Mouse (Mus musculus): ENCODE data around the gene Hivep2. TPM values are rescaled to one million over a fixed set of nuclear protein-coding genes. Genes with fewer than 3 reads are reported as not detected.

The Hivep2 gene
- total RNA-seq, 2 experiments from 2014 or later = 203 to 210 TPM

DNA sequence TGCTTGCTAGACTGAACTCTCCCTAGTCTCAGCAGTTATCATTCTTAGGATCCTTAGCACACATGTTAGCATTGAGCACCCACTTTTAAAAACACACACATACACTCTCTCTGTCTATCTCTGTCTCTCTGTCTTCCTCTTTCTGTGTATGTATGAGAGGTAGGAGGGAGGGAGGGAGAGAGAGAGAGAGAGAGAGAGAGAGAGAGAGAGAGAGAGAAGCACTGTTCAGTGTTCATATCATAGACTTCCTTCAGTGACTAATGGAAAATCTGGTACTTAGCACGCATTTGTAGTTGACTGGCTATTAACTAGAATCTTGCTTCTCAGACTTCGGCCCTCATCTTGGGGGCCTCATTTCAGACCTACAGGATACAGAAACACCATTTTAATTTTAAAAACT is 93.7 kb downstream of the Hivep2 start:
- Histone ChIP-seq H3K4me3 (no peak overlapping the region), H3K27ac (peak overlapping the region; percentile 82)
- DNase-seq (ENCODE audit: low spot score in 2 of 2) = no peak
- no peak for TF ChIP-seq CTCF (conservative IDR thresholded peaks at IDR 0.05)

DNA sequence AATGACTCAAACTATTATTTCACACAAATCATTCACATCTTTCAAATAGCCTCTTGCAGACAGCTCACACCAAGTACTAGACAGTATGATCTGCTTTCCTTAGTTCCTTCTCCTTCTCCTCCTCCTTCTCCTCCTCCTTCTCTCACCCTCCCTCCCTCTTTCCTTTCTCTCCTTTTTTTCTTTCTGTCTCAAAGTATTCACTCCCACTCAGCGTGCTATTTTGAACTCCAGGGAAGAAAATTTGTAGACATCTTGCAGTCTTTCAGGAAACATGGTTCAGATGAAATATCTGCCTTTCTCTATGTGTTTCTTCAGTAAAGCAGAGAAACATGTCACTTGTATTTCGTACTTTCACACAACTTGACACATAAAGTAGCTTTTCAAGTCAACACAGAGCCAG is 94.4 kb downstream of the Hivep2 start:
- DNase-seq (ENCODE audit: low spot score in 2 of 2) = no peak
- H3K27ac ChIP-seq = peak overlapping the region; percentile 30; the same call in 1 of the 2 replicates
- TF ChIP-seq CTCF (conservative IDR thresholded peaks at IDR 0.05) = no peak
- H3K4me3 ChIP-seq = no peak overlapping the region

DNA sequence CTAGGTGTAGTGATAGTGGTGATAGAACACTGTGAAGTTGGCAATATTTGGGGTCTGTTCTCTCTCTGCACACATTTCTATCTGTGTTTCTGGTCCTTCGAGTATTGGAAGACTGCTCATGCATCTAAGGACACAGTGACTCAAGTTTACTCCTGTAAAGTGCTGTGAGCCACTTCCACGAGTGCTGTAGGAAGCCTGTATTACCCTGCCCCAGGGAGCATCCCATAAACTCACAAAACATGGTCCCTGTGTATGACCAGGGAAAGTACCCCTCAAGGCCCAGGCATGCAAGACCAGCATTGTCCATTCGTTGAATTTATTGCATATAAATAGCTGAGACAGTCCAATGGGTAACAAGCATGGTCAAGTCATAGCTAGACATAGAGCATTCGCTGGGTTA is 97.4 kb downstream of the Hivep2 start:
- no peak overlapping the region for H3K27ac ChIP-seq
- no peak for DNase-seq (ENCODE audit: low spot score in 2 of 2)
- no peak overlapping the region for H3K4me3 ChIP-seq
- TF ChIP-seq CTCF (conservative IDR thresholded peaks at IDR 0.05) = no peak

DNA sequence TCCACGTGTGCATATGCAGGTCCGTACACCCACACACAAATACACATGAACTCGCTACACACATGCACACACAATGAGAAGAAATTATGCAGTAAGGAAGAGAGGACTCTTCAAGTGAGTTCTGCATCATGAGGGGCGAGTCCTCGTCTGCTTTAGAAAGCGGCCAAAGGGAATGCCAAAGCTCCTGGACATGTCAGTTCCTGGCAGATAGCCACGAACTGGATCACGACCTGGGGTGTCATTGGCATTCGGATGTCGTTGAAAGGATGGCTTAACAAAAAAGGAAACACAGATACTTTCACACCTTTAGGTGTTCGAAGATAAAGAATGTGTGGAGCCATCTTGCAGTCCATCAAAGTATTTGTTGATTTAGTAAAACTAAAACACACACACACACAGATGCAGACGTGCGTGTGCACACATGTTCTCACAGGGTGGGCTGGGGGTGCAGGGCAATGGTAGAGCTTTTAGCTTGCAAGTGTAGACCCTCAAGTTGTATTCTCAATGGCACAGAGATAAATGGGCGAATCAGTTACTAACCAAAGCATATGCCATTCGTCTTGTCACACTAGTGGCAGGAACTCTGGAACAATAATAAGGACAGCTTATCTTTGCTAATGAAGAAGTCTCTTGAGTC is 99.0 kb downstream of the Hivep2 start:
- H3K27ac ChIP-seq = peak overlapping the region; percentile 74; the same call in 1 of the 2 replicates
- no peak overlapping the region for H3K4me3 ChIP-seq
- DNase-seq (ENCODE audit: low spot score in 2 of 2) = no peak
- TF ChIP-seq CTCF (conservative IDR thresholded peaks at IDR 0.05) = no peak

DNA sequence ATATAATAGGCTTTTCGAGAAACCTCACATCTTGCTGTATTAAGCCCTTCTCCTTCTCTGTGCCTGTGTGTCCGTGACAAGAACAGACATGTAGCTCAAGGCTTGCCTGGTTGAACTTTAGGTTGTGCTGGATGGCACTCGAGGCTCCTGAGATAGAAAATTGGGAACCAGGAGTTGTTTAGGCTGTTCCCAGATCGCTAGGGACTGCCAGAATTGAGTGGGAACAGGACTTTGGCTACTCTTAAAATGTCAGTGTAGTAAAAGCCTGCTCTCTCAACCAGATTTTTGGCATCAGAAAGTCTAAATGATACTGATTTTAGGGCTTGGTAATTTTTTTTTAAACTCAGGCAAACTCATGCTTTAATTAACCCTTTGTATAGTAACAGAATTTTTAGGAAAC is 101.9 kb downstream of the Hivep2 start:
- TF ChIP-seq CTCF (conservative IDR thresholded peaks at IDR 0.05) = no peak
- H3K27ac ChIP-seq = peak overlapping the region; percentile 76
- DNase-seq (ENCODE audit: low spot score in 2 of 2) = no peak
- no peak overlapping the region for H3K4me3 ChIP-seq

DNA sequence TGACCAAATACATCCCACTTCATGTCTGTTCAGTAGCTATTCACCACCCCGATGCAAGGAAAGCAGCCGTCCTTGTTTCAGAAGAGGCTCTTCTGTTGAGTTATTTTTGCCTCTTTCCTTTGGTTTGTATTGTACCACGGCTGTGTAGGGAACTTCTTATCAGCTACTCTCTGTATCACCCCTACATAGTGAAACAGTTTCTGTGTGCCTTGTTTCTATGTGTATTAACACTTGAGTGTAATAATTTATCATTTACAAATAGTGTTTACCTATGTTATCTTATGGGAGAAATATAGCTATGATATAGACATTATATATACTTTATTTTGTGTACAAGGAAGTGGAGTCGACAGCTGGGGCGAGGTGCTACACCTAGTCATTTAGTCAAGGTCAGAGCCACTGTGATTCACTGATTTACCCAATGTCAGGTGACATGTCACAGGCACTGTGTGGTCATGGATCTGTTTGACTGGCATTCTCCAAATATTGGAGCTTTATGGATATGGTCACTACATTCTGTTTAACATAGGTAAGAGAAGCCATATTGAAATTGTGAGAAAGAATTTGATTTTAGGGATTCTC is 104.7 kb downstream of the Hivep2 start:
- Histone ChIP-seq H3K27ac (peak overlapping the region; percentile 76), H3K4me3 (no peak overlapping the region)
- TF ChIP-seq CTCF (conservative IDR thresholded peaks at IDR 0.05) = no peak
- no peak for DNase-seq (ENCODE audit: low spot score in 2 of 2)

DNA sequence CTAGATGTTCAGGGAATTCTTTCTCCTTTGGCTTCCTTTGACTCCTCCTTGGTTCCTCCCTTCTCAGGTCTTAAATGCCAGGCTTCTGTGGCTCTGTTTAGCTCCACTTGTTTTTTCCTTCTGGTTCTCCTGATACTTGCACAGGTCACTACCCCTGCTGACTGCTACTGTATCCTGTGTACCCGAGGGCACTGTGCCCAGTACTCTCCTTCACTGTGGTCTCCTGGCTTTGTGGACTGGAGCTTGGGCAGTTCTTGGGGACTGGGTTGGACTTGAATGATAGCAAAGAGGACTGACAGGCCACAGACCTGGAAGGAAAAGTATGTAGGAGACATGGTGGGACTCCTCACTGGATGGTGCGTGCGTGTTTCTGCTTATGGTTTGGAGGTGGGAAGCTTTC is 106.6 kb downstream of the Hivep2 start:
- TF ChIP-seq CTCF (conservative IDR thresholded peaks at IDR 0.05) = no peak
- DNase-seq (ENCODE audit: low spot score in 2 of 2) = no peak
- Histone ChIP-seq H3K27ac (peak overlapping the region; percentile 52; the same call in 1 of the 2 replicates), H3K4me3 (no peak overlapping the region)

DNA sequence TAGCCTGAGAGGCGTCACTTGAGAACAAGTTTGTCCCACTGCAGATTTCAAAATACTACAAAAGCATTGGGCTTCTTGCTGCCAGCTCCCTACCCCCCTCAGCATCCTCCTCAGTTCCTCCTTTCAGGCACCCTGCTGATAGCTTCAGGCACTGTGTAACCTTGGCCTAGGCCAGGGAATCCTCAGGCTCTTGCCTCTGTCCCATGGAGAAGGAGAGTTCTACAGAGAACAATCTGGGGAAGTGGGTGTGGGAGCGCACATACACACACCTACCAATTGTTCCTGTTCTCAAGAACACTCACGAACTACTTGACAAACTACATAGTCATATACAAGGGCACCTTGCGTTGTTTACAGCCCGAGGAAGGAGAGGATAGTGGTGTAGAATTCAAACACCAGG is 109.9 kb downstream of the Hivep2 start:
- TF ChIP-seq CTCF (conservative IDR thresholded peaks at IDR 0.05) = no peak
- H3K27ac ChIP-seq = 0 out of 2 replicates have a peak overlapping the region, but pooled peaks have one; percentile 8

DNA sequence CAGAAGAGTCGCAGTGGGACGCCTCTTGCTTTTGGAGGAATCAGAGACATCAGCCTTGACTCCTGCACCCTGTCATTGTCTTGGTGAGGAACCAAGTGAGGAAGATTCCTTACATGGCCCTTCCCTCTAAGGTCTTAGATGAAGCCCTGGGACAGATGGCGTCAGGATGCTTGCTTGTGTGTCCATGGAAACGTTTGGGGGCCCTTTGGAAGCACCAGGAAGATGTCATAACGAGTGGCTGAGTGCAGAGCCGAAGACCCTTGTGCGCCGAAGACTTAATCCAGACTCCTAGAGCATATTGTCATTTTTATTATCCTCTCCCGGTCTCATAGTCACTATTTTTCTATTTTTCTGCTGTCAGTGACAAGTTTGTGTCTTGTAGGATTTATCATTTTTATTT is 111.0 kb downstream of the Hivep2 start:
- Histone ChIP-seq H3K4me3 (no peak overlapping the region), H3K27ac (peak overlapping the region; percentile 34; the same call in 1 of the 2 replicates)
- no peak for DNase-seq (ENCODE audit: low spot score in 2 of 2)
- no peak for TF ChIP-seq CTCF (conservative IDR thresholded peaks at IDR 0.05)

More for the DNA sequence above, 109.9 kb downstream of the Hivep2 start:
- DNase-seq (ENCODE audit: low spot score in 2 of 2) = no peak
- no peak overlapping the region for H3K4me3 ChIP-seq

DNA sequence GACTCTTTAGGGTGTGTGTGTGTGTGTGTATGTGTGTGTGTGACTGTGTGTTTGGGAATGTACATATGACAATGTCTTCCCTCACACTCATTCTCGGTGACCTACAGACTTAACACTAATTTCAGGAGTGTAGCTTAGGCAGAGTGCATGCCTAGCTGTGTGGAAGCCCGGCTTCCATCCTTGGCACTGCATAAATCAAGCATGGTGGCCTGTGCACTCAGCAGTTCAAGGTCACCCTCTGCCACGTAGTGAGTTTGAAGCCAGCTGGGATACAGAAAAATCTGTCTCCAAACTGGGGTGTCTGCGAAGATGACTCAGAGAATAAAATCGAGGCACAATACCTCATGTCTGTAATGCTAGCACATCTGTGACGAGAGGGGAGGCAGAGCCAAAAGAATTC is 115.0 kb downstream of the Hivep2 start:
- no peak for TF ChIP-seq CTCF (conservative IDR thresholded peaks at IDR 0.05)
- no peak for DNase-seq (ENCODE audit: low spot score in 2 of 2)
- Histone ChIP-seq H3K4me3 (no peak overlapping the region), H3K27ac (no peak overlapping the region)

DNA sequence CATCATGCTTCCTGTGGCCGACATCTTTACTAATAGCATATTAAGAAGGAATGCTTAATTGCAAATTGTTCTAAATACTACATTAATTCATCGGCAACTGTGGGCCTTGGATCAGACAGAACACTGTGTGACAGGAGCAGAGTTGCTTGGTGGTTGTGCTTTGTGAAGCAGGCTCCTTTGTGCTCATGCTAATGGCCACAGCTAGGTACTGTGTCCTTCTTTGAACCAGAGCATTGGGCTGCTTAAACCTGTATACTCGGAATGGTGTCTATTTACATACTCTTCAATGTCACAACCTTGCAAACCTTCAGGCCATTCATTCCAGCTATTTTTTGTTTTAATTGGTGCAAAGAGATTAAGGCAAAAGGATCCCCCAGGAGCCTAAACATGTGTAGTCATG is 115.9 kb downstream of the Hivep2 start:
- Histone ChIP-seq H3K27ac (0 out of 2 replicates have a peak overlapping the region, but pooled peaks have one; percentile 41), H3K4me3 (no peak overlapping the region)
- DNase-seq (ENCODE audit: low spot score in 2 of 2) = no peak
- TF ChIP-seq CTCF (conservative IDR thresholded peaks at IDR 0.05) = no peak

DNA sequence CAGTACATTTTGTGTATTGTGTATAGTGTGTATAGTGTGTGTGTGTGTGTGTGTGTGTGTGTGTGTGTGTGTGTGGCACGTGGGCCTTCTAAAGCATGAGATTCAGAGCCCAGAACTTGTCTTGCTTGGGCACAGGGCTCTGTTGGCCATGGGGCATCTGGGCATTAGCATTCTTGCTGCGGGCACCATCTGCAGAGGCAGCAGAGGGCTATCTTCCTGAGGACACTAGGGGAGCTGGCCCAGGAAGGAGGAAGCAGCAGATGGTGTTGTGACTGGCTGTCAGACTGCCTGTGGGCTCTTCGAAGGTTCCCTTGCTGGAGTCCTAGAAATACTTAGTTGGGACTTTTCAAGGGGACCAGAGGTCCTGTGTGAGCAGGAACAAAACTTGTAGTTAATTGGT is 116.4 kb downstream of the Hivep2 start:
- TF ChIP-seq CTCF (conservative IDR thresholded peaks at IDR 0.05) = no peak
- no peak overlapping the region for H3K4me3 ChIP-seq
- no peak for DNase-seq (ENCODE audit: low spot score in 2 of 2)
- no peak overlapping the region for H3K27ac ChIP-seq

DNA sequence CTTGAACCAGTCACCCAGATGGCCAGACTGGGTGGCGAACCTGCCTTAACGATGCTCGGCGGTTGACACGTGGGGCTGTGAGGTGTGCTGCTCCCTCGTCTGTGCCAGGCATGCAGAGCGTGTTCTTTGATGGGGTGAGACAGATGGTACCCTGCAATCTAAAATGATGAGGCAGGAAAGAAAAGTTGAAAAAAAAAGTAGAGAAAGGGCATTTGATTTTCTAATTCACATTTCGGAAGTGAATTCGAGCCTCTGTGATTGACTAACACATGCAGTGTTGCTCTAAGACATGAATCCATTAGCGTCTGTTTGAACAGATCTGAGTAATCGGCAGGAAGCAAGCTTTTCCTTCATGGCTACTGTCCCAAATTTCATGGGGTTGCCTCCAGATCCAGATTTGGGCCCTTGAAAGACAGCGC is 119.4 kb downstream of the Hivep2 start:
- no peak overlapping the region; the same call in 1 of the 2 replicates for H3K4me3 ChIP-seq
- peak overlapping the region; percentile 76 for H3K27ac ChIP-seq
- TF ChIP-seq CTCF (conservative IDR thresholded peaks at IDR 0.05) = no peak
- DNase-seq (ENCODE audit: low spot score in 2 of 2) = peak in 1 of 2 experiments; percentile 47

All from layer of hippocampus, adult 2 months (tissue).